Mouse (Mus musculus): ENCODE results near the gene Zfp74.

DNA sequence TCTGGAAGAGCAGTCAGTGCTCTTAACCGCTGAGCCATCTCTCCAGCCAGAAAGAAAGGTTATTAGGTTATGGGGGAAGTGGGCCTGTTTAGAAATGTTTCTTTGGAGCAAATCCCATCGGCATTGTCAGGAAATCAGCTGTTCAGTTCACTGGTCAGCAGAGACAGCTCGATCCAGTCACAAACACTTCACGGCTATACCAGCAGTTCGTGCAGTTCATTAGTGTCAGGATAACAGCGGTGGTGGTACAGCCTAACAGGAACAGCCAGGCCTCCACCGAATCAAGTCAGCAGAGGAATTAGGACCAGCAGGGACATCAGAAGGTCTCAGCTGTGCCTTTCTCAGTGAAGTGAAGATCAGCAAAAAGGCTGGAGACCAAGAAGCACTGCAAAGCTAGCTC is 73.0 kb downstream of the Zfp74 start:
- no peak for TF ChIP-seq SRF (IDR thresholded peaks at IDR 0.05; ENCODE audit: control insufficient read depth, insufficient read length, low read depth)
- TF ChIP-seq USF1 (IDR thresholded peaks at IDR 0.05; ENCODE audit: low read depth) = no peak
- TF ChIP-seq POLR2A (IDR thresholded peaks at IDR 0.05; ENCODE audit: insufficient read length, low read depth) = no peak
- TF ChIP-seq MAX (IDR thresholded peaks at IDR 0.05; ENCODE audit: low read depth) = no peak
- TF ChIP-seq MYOG (IDR thresholded peaks at IDR 0.05; ENCODE audit: control insufficient read depth in 1 of 3, insufficient read depth in 1 of 3, insufficient read length in 2 of 3, low read depth in 2 of 3) = no peak
- TF ChIP-seq E2F4 (IDR thresholded peaks at IDR 0.05; ENCODE audit: insufficient read depth) = no peak
